Mouse (Mus musculus): ENCODE data around the gene Mtf1.

Mtf1 gene

GRCm38 (mm10) chr4:124802309-124803260, 681 bp downstream of the Mtf1 start:
- peak; percentile 96 for DNase-seq (ENCODE audit: low read depth, low spot score)

- DNase-seq (ENCODE audit: low read depth, low spot score), result no peak
Measured at GRCm38 (mm10) chr4:124803406-124803805, 1.5 kb downstream of the Mtf1 start.

- DNase-seq (ENCODE audit: low read depth, low spot score), result no peak
Measured at GRCm38 (mm10) chr4:124808511-124808910, 6.6 kb downstream of the Mtf1 start.

- no peak for DNase-seq (ENCODE audit: low read depth, low spot score)
Measured at GRCm38 (mm10) chr4:124809136-124809883, 7.4 kb downstream of the Mtf1 start.

- DNase-seq (ENCODE audit: low read depth, low spot score), result no peak
Measured at GRCm38 (mm10) chr4:124810056-124810455, 8.2 kb downstream of the Mtf1 start.

GRCm38 (mm10) chr4:124811347-124811975, 9.6 kb downstream of the Mtf1 start:
- no peak for DNase-seq (ENCODE audit: low read depth, low spot score)

- no peak for DNase-seq (ENCODE audit: low read depth, low spot score)
Measured at GRCm38 (mm10) chr4:124815901-124816300, 14.0 kb downstream of the Mtf1 start.

GRCm38 (mm10) chr4:124817803-124818202, 15.9 kb downstream of the Mtf1 start:
- DNase-seq (ENCODE audit: low read depth, low spot score), result no peak

- DNase-seq (ENCODE audit: low read depth, low spot score), result no peak
Measured at GRCm38 (mm10) chr4:124818832-124819231, 16.9 kb downstream of the Mtf1 start.

GRCm38 (mm10) chr4:124824967-124825366, 23.1 kb downstream of the Mtf1 start:
- no peak for DNase-seq (ENCODE audit: low read depth, low spot score)

- DNase-seq (ENCODE audit: low read depth, low spot score), result no peak
Measured at GRCm38 (mm10) chr4:124825371-124825965, 23.6 kb downstream of the Mtf1 start.

- DNase-seq (ENCODE audit: low read depth, low spot score), result no peak
Measured at GRCm38 (mm10) chr4:124829671-124830070, 27.8 kb downstream of the Mtf1 start.

- no peak for DNase-seq (ENCODE audit: low read depth, low spot score)
Measured at GRCm38 (mm10) chr4:124832796-124833195, 30.9 kb downstream of the Mtf1 start.

- DNase-seq (ENCODE audit: low read depth, low spot score), result no peak
Measured at GRCm38 (mm10) chr4:124838035-124838700, 36.3 kb downstream of the Mtf1 start.

- DNase-seq (ENCODE audit: low read depth, low spot score), result no peak
Measured at GRCm38 (mm10) chr4:124840998-124841397, 39.1 kb downstream of the Mtf1 start.

- DNase-seq (ENCODE audit: low read depth, low spot score), result no peak
Measured at GRCm38 (mm10) chr4:124843493-124843892, 41.6 kb downstream of the Mtf1 start.

GRCm38 (mm10) chr4:124847573-124847972, 45.7 kb downstream of the Mtf1 start:
- peak; percentile 61 for DNase-seq (ENCODE audit: low read depth, low spot score)

- no peak for DNase-seq (ENCODE audit: low read depth, low spot score)
Measured at GRCm38 (mm10) chr4:124849631-124850260, 47.8 kb downstream of the Mtf1 start.

GRCm38 (mm10) chr4:124850261-124850913, 48.5 kb downstream of the Mtf1 start, which contains the start of gene Yrdc:
TSS of gene Yrdc (plus strand) at chr4:124850679.
- DNase-seq (ENCODE audit: low read depth, low spot score), result peak; percentile 92
